In genomic region chr8:34300331-34300903, GRCm38 (mm10) we compare ENCODE assay signal across 8 mouse cellular contexts.
DNase-seq lines count a peak whose midpoint lies in the region; ATAC-seq lines count a peak whose summit lies in the region.

No protein-coding gene starts in this region.

- no peak overlapping the region for H3K27ac ChIP-seq in midbrain, embryonic 13.5 days
- H3K27ac ChIP-seq in midbrain, embryonic 15.5 days: no peak overlapping the region
- no peak overlapping the region for H3K27ac ChIP-seq in kidney, embryonic 15.5 days
- H3K27ac ChIP-seq in stomach, embryonic 15.5 days: no peak overlapping the region

- H3K27me3 ChIP-seq in midbrain, embryonic 13.5 days: no peaks in the 10 kb centered on the region
- no peaks in the 10 kb centered on the region for H3K27me3 ChIP-seq in midbrain, embryonic 15.5 days (replicated peaks)
- H3K27me3 ChIP-seq in kidney, embryonic 15.5 days: no peaks in the 10 kb centered on the region
- no peaks in the 10 kb centered on the region for H3K27me3 ChIP-seq in stomach, embryonic 15.5 days (replicated peaks)

- WGBS in midbrain, embryonic 13.5 days: 46% methylated on average over 15 of the region's 15 CpGs
- 40% methylated on average over 15 of the region's 15 CpGs for WGBS in midbrain, embryonic 15.5 days
- 18% methylated on average over 15 of the region's 15 CpGs for WGBS in kidney, embryonic 15.5 days
- WGBS in stomach, embryonic 15.5 days: 56% methylated on average over 15 of the region's 15 CpGs

- H3K9me3 ChIP-seq in midbrain, embryonic 13.5 days: no peaks in the 10 kb centered on the region
- H3K9me3 ChIP-seq in midbrain, embryonic 15.5 days: no peaks in the 10 kb centered on the region
- H3K9me3 ChIP-seq in kidney, embryonic 15.5 days (replicated peaks): no peaks in the 10 kb centered on the region
- no peaks in the 10 kb centered on the region for H3K9me3 ChIP-seq in stomach, embryonic 15.5 days

- no peak overlapping the region for H3K4me2 ChIP-seq in midbrain, embryonic 13.5 days (replicated peaks)
- H3K4me2 ChIP-seq in midbrain, embryonic 15.5 days: no peak overlapping the region; the same call in 1 of the 2 replicates
- H3K4me2 ChIP-seq in kidney, embryonic 15.5 days: peak overlapping the region; percentile 45
- H3K4me2 ChIP-seq in stomach, embryonic 15.5 days: no peak overlapping the region

- no peak overlapping the region for H3K4me3 ChIP-seq in midbrain, embryonic 13.5 days (replicated peaks)
- no peak overlapping the region for H3K4me3 ChIP-seq in midbrain, embryonic 15.5 days
- H3K4me3 ChIP-seq in kidney, embryonic 15.5 days (replicated peaks): no peak overlapping the region
- no peak overlapping the region for H3K4me3 ChIP-seq in stomach, embryonic 15.5 days (replicated peaks)

- H3K4me1 ChIP-seq in midbrain, embryonic 13.5 days (replicated peaks): peaks cover 4% of the 10 kb centered on the region
- H3K4me1 ChIP-seq in midbrain, embryonic 15.5 days: peaks cover 4% of the 10 kb centered on the region; the same call in 1 of the 2 replicates
- H3K4me1 ChIP-seq in kidney, embryonic 15.5 days: peaks cover 9% of the 10 kb centered on the region
- no peaks in the 10 kb centered on the region for H3K4me1 ChIP-seq in stomach, embryonic 15.5 days

- ATAC-seq in midbrain, embryonic 13.5 days: peak; percentile 50; the same call in 1 of the 2 replicates
- no peak for ATAC-seq in midbrain, embryonic 15.5 days (replicated peaks)
- peak; percentile 73 for ATAC-seq in kidney, embryonic 15.5 days (replicated peaks; ENCODE audit: low FRiP score)
- ATAC-seq in stomach, embryonic 15.5 days (ENCODE audit: insufficient read depth, low FRiP score, low read depth): peak; percentile 43; the same call in 1 of the 2 replicates

- DNase-seq in adrenal gland, adult 2 months: peak; percentile 35
- DNase-seq in adrenal gland, adult 18-20 months (ENCODE audit: low spot score in 2 of 2): no peak
- DNase-seq in thymus, postnatal 14 days: no peak
- no peak for DNase-seq in adipocyte (ENCODE audit: low spot score)

- no peaks in the 10 kb centered on the region for H3K36me3 ChIP-seq in midbrain, embryonic 13.5 days
- H3K36me3 ChIP-seq in midbrain, embryonic 15.5 days (replicated peaks): no peaks in the 10 kb centered on the region
- no peaks in the 10 kb centered on the region for H3K36me3 ChIP-seq in kidney, embryonic 15.5 days
- H3K36me3 ChIP-seq in stomach, embryonic 15.5 days: no peaks in the 10 kb centered on the region

- no peak overlapping the region for H3K9ac ChIP-seq in midbrain, embryonic 13.5 days (replicated peaks)
- no peak overlapping the region for H3K9ac ChIP-seq in midbrain, embryonic 15.5 days
- no peak overlapping the region for H3K9ac ChIP-seq in kidney, embryonic 15.5 days
- H3K9ac ChIP-seq in stomach, embryonic 15.5 days: no peak overlapping the region
